Mouse (Mus musculus): ENCODE measurements around the gene Eef2. TPM values are rescaled to one million over a fixed set of nuclear protein-coding genes. Genes with fewer than 3 reads are reported as not detected.
"Not testable (repeated sequence)": the region's sequence is repeated elsewhere in the genome, so short reads cannot be mapped to it uniquely, and the experiment has no call there.

The Eef2 gene
- total RNA-seq, 1 experiment from 2014 or later: 1,714 TPM

GRCm38 (mm10) chr10:81216260-81216659 lies 39.8 kb downstream of the Eef2 start:
- ATAC-seq (replicated peaks in 1 of 2; ENCODE audit: insufficient read depth in 1 of 2, low FRiP score in 2 of 2, low TSS enrichment in 1 of 2, low read depth in 1 of 2, poor library complexity in 2 of 2, severe bottlenecking in 2 of 2): no peak

GRCm38 (mm10) chr10:81216810-81217209 lies 40.4 kb downstream of the Eef2 start:
- no peak for ATAC-seq (replicated peaks in 1 of 2; ENCODE audit: insufficient read depth in 1 of 2, low FRiP score in 2 of 2, low TSS enrichment in 1 of 2, low read depth in 1 of 2, poor library complexity in 2 of 2, severe bottlenecking in 2 of 2)

- ATAC-seq (replicated peaks in 1 of 2; ENCODE audit: insufficient read depth in 1 of 2, low FRiP score in 2 of 2, low TSS enrichment in 1 of 2, low read depth in 1 of 2, poor library complexity in 2 of 2, severe bottlenecking in 2 of 2): not testable (repeated sequence)
Observed at GRCm38 (mm10) chr10:81217267-81217666, 40.8 kb downstream of the Eef2 start.

- ATAC-seq (replicated peaks in 1 of 2; ENCODE audit: insufficient read depth in 1 of 2, low FRiP score in 2 of 2, low TSS enrichment in 1 of 2, low read depth in 1 of 2, poor library complexity in 2 of 2, severe bottlenecking in 2 of 2): peak; percentile 53 to 79; a peak in 3 of 4 replicates
Observed at GRCm38 (mm10) chr10:81217964-81218363, 41.5 kb downstream of the Eef2 start.

- peak; percentile 49 to 69 for ATAC-seq (replicated peaks in 1 of 2; ENCODE audit: insufficient read depth in 1 of 2, low FRiP score in 2 of 2, low TSS enrichment in 1 of 2, low read depth in 1 of 2, poor library complexity in 2 of 2, severe bottlenecking in 2 of 2)
Observed at GRCm38 (mm10) chr10:81221402-81222015, 45.1 kb downstream of the Eef2 start.

- ATAC-seq (replicated peaks in 1 of 2; ENCODE audit: insufficient read depth in 1 of 2, low FRiP score in 2 of 2, low TSS enrichment in 1 of 2, low read depth in 1 of 2, poor library complexity in 2 of 2, severe bottlenecking in 2 of 2): not testable (repeated sequence)
Observed at GRCm38 (mm10) chr10:81223731-81224130, 47.3 kb downstream of the Eef2 start.

- ATAC-seq (replicated peaks in 1 of 2; ENCODE audit: insufficient read depth in 1 of 2, low FRiP score in 2 of 2, low TSS enrichment in 1 of 2, low read depth in 1 of 2, poor library complexity in 2 of 2, severe bottlenecking in 2 of 2): no peak
Observed at GRCm38 (mm10) chr10:81229735-81230437, 53.5 kb downstream of the Eef2 start.

GRCm38 (mm10) chr10:81230438-81231332 lies 54.3 kb downstream of the Eef2 start, which contains the start of gene Atcay:
Gene Atcay, minus strand, starts transcription at chr10:81230833.
- no peak for ATAC-seq (replicated peaks in 1 of 2; ENCODE audit: insufficient read depth in 1 of 2, low FRiP score in 2 of 2, low TSS enrichment in 1 of 2, low read depth in 1 of 2, poor library complexity in 2 of 2, severe bottlenecking in 2 of 2)

GRCm38 (mm10) chr10:81231436-81231835 lies 55.0 kb downstream of the Eef2 start:
- ATAC-seq (replicated peaks in 1 of 2; ENCODE audit: insufficient read depth in 1 of 2, low FRiP score in 2 of 2, low TSS enrichment in 1 of 2, low read depth in 1 of 2, poor library complexity in 2 of 2, severe bottlenecking in 2 of 2): no peak

Other genes with a start within 250 kb of the Eef2 start
- 24.2 and 25.4 TPM in 2 replicates for gene Gadd45b, start 246.6 kb upstream of the Eef2 start, total RNA-seq (2017)
- 0.50 and 0.75 TPM in 2 replicates for gene Gng7, start 161.7 kb upstream of the Eef2 start, total RNA-seq (2017)
- gene Diras1, start 151.0 kb upstream of the Eef2 start, total RNA-seq (2017): not detected in 2 replicates
- 6.9 and 7.2 TPM in 2 replicates for gene Slc39a3, start 139.2 kb upstream of the Eef2 start, total RNA-seq (2017)
- gene Sgta, start 116.5 kb upstream of the Eef2 start, total RNA-seq (2017): 34.3 and 39.1 TPM in 2 replicates
- 22.6 and 24.8 TPM in 2 replicates for gene Thop1, start 106.6 kb upstream of the Eef2 start, total RNA-seq (2017)
- 1.4 TPM in 1 of 2 replicates, not detected in the other for gene Creb3l3, start 77.8 kb upstream of the Eef2 start, total RNA-seq (2017)
- 29.8 and 55.8 TPM in 2 replicates for gene Map2k2, start 70.7 kb upstream of the Eef2 start, total RNA-seq (2017)
- gene Zbtb7a, start 41.4 kb upstream of the Eef2 start, total RNA-seq (2017): 7.4 and 13.0 TPM in 2 replicates
- 7.3 and 8.7 TPM in 2 replicates for gene Pias4, start 8.7 kb upstream of the Eef2 start, total RNA-seq (2017)
- gene Dapk3, start 6.4 kb downstream of the Eef2 start, total RNA-seq (2017): 29.9 and 30.6 TPM in 2 replicates
- not detected in 2 replicates for gene 4930442H23Rik, start 7.2 kb downstream of the Eef2 start, total RNA-seq (2017)
- not detected in 2 replicates for gene Nmrk2, start 25.4 kb downstream of the Eef2 start, total RNA-seq (2017)
- gene Atcay, start 54.2 kb downstream of the Eef2 start, total RNA-seq (2017): not detected in 2 replicates
- gene Zfr2, start 56.5 kb downstream of the Eef2 start, total RNA-seq (2017): 0.65 and 6.8 TPM in 2 replicates
- 27.9 and 30.8 TPM in 2 replicates for gene Matk, start 76.3 kb downstream of the Eef2 start, total RNA-seq (2017)
- 125 and 132 TPM in 2 replicates for gene Mrpl54, start 90.3 kb downstream of the Eef2 start, total RNA-seq (2017)
- gene Apba3, start 90.3 kb downstream of the Eef2 start, total RNA-seq (2017): 10.5 and 21.6 TPM in 2 replicates
- gene Tjp3, start 115.0 kb downstream of the Eef2 start, total RNA-seq (2017): 4.6 and 10.4 TPM in 2 replicates
- 48.8 and 67.1 TPM in 2 replicates for gene Pip5k1c, start 116.3 kb downstream of the Eef2 start, total RNA-seq (2017)
- 25.7 and 33.1 TPM in 2 replicates for gene Cactin, start 144.5 kb downstream of the Eef2 start, total RNA-seq (2017)
- 3.0 and 4.6 TPM in 2 replicates for gene Tbxa2r, start 152.1 kb downstream of the Eef2 start, total RNA-seq (2017)
- gene Gipc3, start 166.6 kb downstream of the Eef2 start, total RNA-seq (2017): 0.10 and 0.56 TPM in 2 replicates
- 25.6 and 37.4 TPM in 2 replicates for gene Hmg20b, start 173.8 kb downstream of the Eef2 start, total RNA-seq (2017)
- gene Mfsd12, start 180.9 kb downstream of the Eef2 start, total RNA-seq (2017): 10.4 and 16.9 TPM in 2 replicates
- 1.1 and 3.3 TPM in 2 replicates for gene 4930404N11Rik, start 189.2 kb downstream of the Eef2 start, total RNA-seq (2017)
- gene Fzr1, start 201.9 kb downstream of the Eef2 start, total RNA-seq (2017): 11.6 and 17.2 TPM in 2 replicates
- gene Dohh, start 207.8 kb downstream of the Eef2 start, total RNA-seq (2017): 13.2 and 15.3 TPM in 2 replicates
- 6.9 TPM in 1 of 2 replicates, not detected in the other for gene Gm48551, start 207.8 kb downstream of the Eef2 start, total RNA-seq (2017)
- gene Gm48552, start 212.4 kb downstream of the Eef2 start, total RNA-seq (2017): not detected in 2 replicates
- 17.4 and 20.4 TPM in 2 replicates for gene Smim24, start 216.4 kb downstream of the Eef2 start, total RNA-seq (2017)

All from hematopoietic stem cell, adult 5-6 weeks (primary cell).